Mouse (Mus musculus): Measurements from ENCODE around the gene Mgarp. TPM values are rescaled to one million over a fixed set of nuclear protein-coding genes. Genes with fewer than 3 reads are reported as not detected.
A peak's percentile ranks its signal among the peaks of the same experiment; 100 is the strongest.

Gene Mgarp
- polyA plus RNA-seq, 1 experiment from 2014 or later, result 6.7 TPM

- Histone ChIP-seq H3K27ac (ENCODE audit: low read depth, low read length) (no peak overlapping the region), H3K9me3 (ENCODE audit: control insufficient read depth, low read length) (no peaks in the 10 kb centered on the region), H3K4me2 (ENCODE audit: low read depth) (peak overlapping the region; percentile 58; the same call in 1 of the 2 replicates), H3K27me3 (ENCODE audit: control insufficient read depth, insufficient read depth, low read length) (no peaks in the 10 kb centered on the region), H3K36me3 (ENCODE audit: control insufficient read depth, insufficient read depth, low read length) (no peaks in the 10 kb centered on the region), H3K9ac (ENCODE audit: low read length) (no peak overlapping the region), H3K4me3 (ENCODE audit: low read depth, low read length) (no peak overlapping the region), H3K4me1 (ENCODE audit: control insufficient read depth, insufficient read depth, low read length) (no peaks in the 10 kb centered on the region)
- WGBS, result 16% methylated on average over 3 of the region's 3 CpGs
- ATAC-seq (ENCODE audit: insufficient read depth, low FRiP score, low TSS enrichment), result no peak
- no peak for DNase-seq (ENCODE audit: low spot score)
These were observed 31.0 kb downstream of the Mgarp start for GRCm38 (mm10) chr3:51365517-51365882.

- Histone ChIP-seq H3K27ac (ENCODE audit: low read depth, low read length) (no peak overlapping the region), H3K36me3 (ENCODE audit: control insufficient read depth, insufficient read depth, low read length) (no peaks in the 10 kb centered on the region), H3K9me3 (ENCODE audit: control insufficient read depth, low read length) (no peaks in the 10 kb centered on the region), H3K9ac (ENCODE audit: low read length) (peak overlapping the region; percentile 20), H3K4me3 (ENCODE audit: low read depth, low read length) (peak overlapping the region; percentile 33), H3K27me3 (ENCODE audit: control insufficient read depth, insufficient read depth, low read length) (no peaks in the 10 kb centered on the region), H3K4me1 (ENCODE audit: control insufficient read depth, insufficient read depth, low read length) (no peaks in the 10 kb centered on the region), H3K4me2 (ENCODE audit: low read depth) (peak overlapping the region; percentile 58)
- WGBS, result 7% methylated on average over 31 of the region's 31 CpGs
- DNase-seq (ENCODE audit: low spot score), result peak; percentile 81
- ATAC-seq (ENCODE audit: insufficient read depth, low FRiP score, low TSS enrichment), result peak; percentile 84
These were observed 31.6 kb downstream of the Mgarp start for GRCm38 (mm10) chr3:51364703-51365516.

- H3K27me3 ChIP-seq (ENCODE audit: control insufficient read depth, insufficient read depth, low read length), result 0 out of 2 replicates have a peak, but pooled peaks cover 3% of the 10 kb centered on the region
- H3K4me2 ChIP-seq (ENCODE audit: low read depth), result no peak overlapping the region
These were observed 35.5 kb downstream of the Mgarp start for GRCm38 (mm10) chr3:51361066-51361465.

GRCm38 (mm10) chr3:51359558-51360307 lies 36.8 kb downstream of the Mgarp start:
- H3K27me3 ChIP-seq (ENCODE audit: control insufficient read depth, insufficient read depth, low read length), result 0 out of 2 replicates have a peak, but pooled peaks cover 3% of the 10 kb centered on the region
- peak overlapping the region; percentile 62; the same call in 1 of the 2 replicates for H3K4me3 ChIP-seq (ENCODE audit: low read depth, low read length)
- H3K27ac ChIP-seq (ENCODE audit: low read depth, low read length), result no peak overlapping the region
- DNase-seq (ENCODE audit: low spot score), result no peak
- no peaks in the 10 kb centered on the region for H3K36me3 ChIP-seq (ENCODE audit: control insufficient read depth, insufficient read depth, low read length)
- no peaks in the 10 kb centered on the region for H3K4me1 ChIP-seq (ENCODE audit: control insufficient read depth, insufficient read depth, low read length)
- no peak overlapping the region for H3K4me2 ChIP-seq (ENCODE audit: low read depth)
- no peaks in the 10 kb centered on the region for H3K9me3 ChIP-seq (ENCODE audit: control insufficient read depth, low read length)
- 20% methylated on average over 14 of the region's 14 CpGs for WGBS
- ATAC-seq (ENCODE audit: insufficient read depth, low FRiP score, low TSS enrichment), result no peak
- no peak overlapping the region; the same call in 1 of the 2 replicates for H3K9ac ChIP-seq (ENCODE audit: low read length)

More at GRCm38 (mm10) chr3:51361066-51361465, 35.5 kb downstream of the Mgarp start:
- no peak for DNase-seq (ENCODE audit: low spot score)
- WGBS, result 24% methylated on average over 9 of the region's 9 CpGs
- no peak overlapping the region for H3K4me3 ChIP-seq (ENCODE audit: low read depth, low read length)
- H3K27ac ChIP-seq (ENCODE audit: low read depth, low read length), result no peak overlapping the region
- H3K9ac ChIP-seq (ENCODE audit: low read length), result no peak overlapping the region
- H3K9me3 ChIP-seq (ENCODE audit: control insufficient read depth, low read length), result no peaks in the 10 kb centered on the region
- no peaks in the 10 kb centered on the region for H3K36me3 ChIP-seq (ENCODE audit: control insufficient read depth, insufficient read depth, low read length)
- H3K4me1 ChIP-seq (ENCODE audit: control insufficient read depth, insufficient read depth, low read length), result no peaks in the 10 kb centered on the region
- ATAC-seq (ENCODE audit: insufficient read depth, low FRiP score, low TSS enrichment), result no peak

- Histone ChIP-seq H3K4me1 (ENCODE audit: control insufficient read depth, insufficient read depth, low read length) (no peaks in the 10 kb centered on the region), H3K4me3 (ENCODE audit: low read depth, low read length) (peak overlapping the region; percentile 62), H3K9ac (ENCODE audit: low read length) (peak overlapping the region; percentile 12), H3K36me3 (ENCODE audit: control insufficient read depth, insufficient read depth, low read length) (no peaks in the 10 kb centered on the region), H3K9me3 (ENCODE audit: control insufficient read depth, low read length) (no peaks in the 10 kb centered on the region), H3K27me3 (ENCODE audit: control insufficient read depth, insufficient read depth, low read length) (0 out of 2 replicates have a peak, but pooled peaks cover 3% of the 10 kb centered on the region), H3K27ac (ENCODE audit: low read depth, low read length) (no peak overlapping the region), H3K4me2 (ENCODE audit: low read depth) (peak overlapping the region; percentile 45)
- ATAC-seq (ENCODE audit: insufficient read depth, low FRiP score, low TSS enrichment), result peak; percentile 72
- DNase-seq (ENCODE audit: low spot score), result peak; percentile 89
- WGBS, result under 1% methylated on average over 50 of the region's 50 CpGs
These were observed 37.6 kb downstream of the Mgarp start for GRCm38 (mm10) chr3:51358660-51359557.

GRCm38 (mm10) chr3:51358181-51358580 lies 38.4 kb downstream of the Mgarp start:
- peak overlapping the region; percentile 45 for H3K4me2 ChIP-seq (ENCODE audit: low read depth)
- no peaks in the 10 kb centered on the region for H3K36me3 ChIP-seq (ENCODE audit: control insufficient read depth, insufficient read depth, low read length)
- DNase-seq (ENCODE audit: low spot score) (peak; percentile 74), ATAC-seq (ENCODE audit: insufficient read depth, low FRiP score, low TSS enrichment) (peak; percentile 46; the same call in 1 of the 2 replicates)
- 0 out of 2 replicates have a peak, but pooled peaks cover 3% of the 10 kb centered on the region for H3K27me3 ChIP-seq (ENCODE audit: control insufficient read depth, insufficient read depth, low read length)
- no peaks in the 10 kb centered on the region for H3K9me3 ChIP-seq (ENCODE audit: control insufficient read depth, low read length)
- under 1% methylated on average over 15 of the region's 15 CpGs for WGBS
- H3K4me3 ChIP-seq (ENCODE audit: low read depth, low read length), result peak overlapping the region; percentile 62
- H3K27ac ChIP-seq (ENCODE audit: low read depth, low read length), result no peak overlapping the region
- no peaks in the 10 kb centered on the region for H3K4me1 ChIP-seq (ENCODE audit: control insufficient read depth, insufficient read depth, low read length)
- no peak overlapping the region for H3K9ac ChIP-seq (ENCODE audit: low read length)

- H3K9me3 ChIP-seq (ENCODE audit: control insufficient read depth, low read length), result no peaks in the 10 kb centered on the region
- H3K4me2 ChIP-seq (ENCODE audit: low read depth), result peak overlapping the region; percentile 45
- H3K4me3 ChIP-seq (ENCODE audit: low read depth, low read length), result peak overlapping the region; percentile 62
- H3K9ac ChIP-seq (ENCODE audit: low read length), result no peak overlapping the region
- DNase-seq (ENCODE audit: low spot score), result peak; percentile 35
- 9% methylated on average over 14 of the region's 14 CpGs for WGBS
- H3K36me3 ChIP-seq (ENCODE audit: control insufficient read depth, insufficient read depth, low read length), result no peaks in the 10 kb centered on the region
- no peak overlapping the region for H3K27ac ChIP-seq (ENCODE audit: low read depth, low read length)
- no peak for ATAC-seq (ENCODE audit: insufficient read depth, low FRiP score, low TSS enrichment)
- 0 out of 2 replicates have a peak, but pooled peaks cover 3% of the 10 kb centered on the region for H3K27me3 ChIP-seq (ENCODE audit: control insufficient read depth, insufficient read depth, low read length)
- H3K4me1 ChIP-seq (ENCODE audit: control insufficient read depth, insufficient read depth, low read length), result no peaks in the 10 kb centered on the region
These were observed 38.9 kb downstream of the Mgarp start for GRCm38 (mm10) chr3:51357624-51358023.

GRCm38 (mm10) chr3:51357078-51357477 lies 39.5 kb downstream of the Mgarp start:
- WGBS, result 53% methylated on average over 5 of the region's 5 CpGs
- H3K4me2 ChIP-seq (ENCODE audit: low read depth), result no peak overlapping the region
- H3K9me3 ChIP-seq (ENCODE audit: control insufficient read depth, low read length), result no peaks in the 10 kb centered on the region
- H3K4me1 ChIP-seq (ENCODE audit: control insufficient read depth, insufficient read depth, low read length), result no peaks in the 10 kb centered on the region
- ATAC-seq (ENCODE audit: insufficient read depth, low FRiP score, low TSS enrichment) (no peak), DNase-seq (ENCODE audit: low spot score) (no peak)
- H3K27me3 ChIP-seq (ENCODE audit: control insufficient read depth, insufficient read depth, low read length), result 0 out of 2 replicates have a peak, but pooled peaks cover 3% of the 10 kb centered on the region
- H3K4me3 ChIP-seq (ENCODE audit: low read depth, low read length), result no peak overlapping the region
- no peak overlapping the region for H3K27ac ChIP-seq (ENCODE audit: low read depth, low read length)
- H3K9ac ChIP-seq (ENCODE audit: low read length), result no peak overlapping the region
- H3K36me3 ChIP-seq (ENCODE audit: control insufficient read depth, insufficient read depth, low read length), result no peaks in the 10 kb centered on the region

Data from neural tube, embryonic 11.5 days (tissue).